Mouse (Mus musculus): ENCODE data around the gene Phlpp2.

GRCm38 (mm10) chr8:109987776-109988175 lies 119.4 kb downstream of the Phlpp2 start:
- no peak for TF ChIP-seq ZNF384 (IDR thresholded peaks at IDR 0.05; ENCODE audit: low read depth, low read length)
- TF ChIP-seq MAFK (IDR thresholded peaks at IDR 0.05; ENCODE audit: insufficient read depth, low read depth, low read length), result no peak

All from ES-E14 (cell line).